Mouse (Mus musculus) midbrain, embryonic 13.5 days (tissue): ENCODE data around the gene Creb3. TPM values are rescaled to one million over a fixed set of nuclear protein-coding genes. Genes with fewer than 3 reads are reported as not detected.

Experiments
- ATAC-seq: fragments of 200-750 bp; cut with Nextera tagmentation; 2 replicates; pipeline ENCODE4 v1.8.0; 2017; ENCODE audit warnings: mild to moderate bottlenecking, moderate TSS enrichment, moderate library complexity
- H3K27ac ChIP-seq: fragments of 300-500 bp; sonication (generic); 2 replicates; pipeline ENCODE4 v1.5.1; 2015; ENCODE audit warnings: inconsistent platforms, mild to moderate bottlenecking, moderate library complexity
- H3K27me3 ChIP-seq: fragments of 300-500 bp; sonication (generic); 2 replicates; pipeline ENCODE4 v1.6.1; 2015; ENCODE audit warnings: mild to moderate bottlenecking, inconsistent platforms
- H3K36me3 ChIP-seq: fragments of 300-500 bp; sonication (generic); 2 replicates; pipeline ENCODE4 v1.6.1; 2015; ENCODE audit warnings: mild to moderate bottlenecking, inconsistent platforms
- H3K4me1 ChIP-seq: fragments of 300-500 bp; sonication (generic); replicated peaks from 2 replicates; pipeline ENCODE4 v1.6.1; 2015; ENCODE audit warnings: inconsistent platforms
- H3K4me2 ChIP-seq: fragments of 300-500 bp; sonication (generic); replicated peaks from 2 replicates; pipeline ENCODE4 v1.6.1; 2015; ENCODE audit warnings: moderate library complexity, mild to moderate bottlenecking, inconsistent platforms
- H3K4me3 ChIP-seq: fragments of 300-500 bp; sonication (generic); replicated peaks from 2 replicates; pipeline ENCODE4 v1.5.1; 2015; ENCODE audit warnings: mild to moderate bottlenecking, inconsistent platforms
- H3K9ac ChIP-seq: fragments of 300-500 bp; sonication (generic); replicated peaks from 2 replicates; pipeline ENCODE4 v1.6.1; 2015; ENCODE audit warnings: mild to moderate bottlenecking, inconsistent platforms
- H3K9me3 ChIP-seq: fragments of 300-500 bp; sonication (generic); 2 replicates; pipeline ENCODE4 v1.6.1; 2016; ENCODE audit warnings: mild to moderate bottlenecking, inconsistent platforms
- WGBS: fragments of 180-500 bp; shearing (Covaris S2); methylation state at CpG from one replicate; pipeline ENCODE4 v1.1.7; 2015; 5-methylcytosine and 5-hydroxymethylcytosine counted together
- polyA plus RNA-seq: library from polyadenylated mRNA; unstranded; fragments of >200 nt; fragmentation: Nextera tagmentation; extraction: Ambion mirVana; gene quantifications from 2 replicates; pipeline ENCODE4 v1.2.1, GENCODE M21; 2015

Gene Creb3
- polyA plus RNA-seq, 1 experiment from 2014 or later, result 80.4 TPM

- WGBS, result 73% methylated on average over 3 of the region's 3 CpGs
- H3K4me2 ChIP-seq, result no peak overlapping the region
- no peak overlapping the region for H3K9ac ChIP-seq
- no peaks in the 10 kb centered on the region for H3K9me3 ChIP-seq
- no peaks in the 10 kb centered on the region for H3K36me3 ChIP-seq
- no peaks in the 10 kb centered on the region for H3K27me3 ChIP-seq
- H3K27ac ChIP-seq, result no peak overlapping the region
- no peak overlapping the region for H3K4me3 ChIP-seq
- H3K4me1 ChIP-seq, result no peaks in the 10 kb centered on the region
- ATAC-seq, result no peak
Measured at GRCm38 (mm10) chr4:43613060-43613730, 51.1 kb downstream of the Creb3 start.

Other genes starting within 250 kb of the Creb3 start
- gene Rusc2, start 180.4 kb upstream of the Creb3 start, polyA plus RNA-seq, result 68.8 and 75.4 TPM in 2 replicates
- 0.30 and 0.83 TPM in 2 replicates for gene Fam166b, start 133.2 kb upstream of the Creb3 start, polyA plus RNA-seq
- 6.1 and 8.4 TPM in 2 replicates for gene Tesk1, start 120.4 kb upstream of the Creb3 start, polyA plus RNA-seq
- 4.1 and 4.7 TPM in 2 replicates for gene Cd72, start 107.7 kb upstream of the Creb3 start, polyA plus RNA-seq
- not detected in 2 replicates for gene Sit1, start 78.6 kb upstream of the Creb3 start, polyA plus RNA-seq
- 54.4 and 60.3 TPM in 2 replicates for gene Ccdc107, start 69.4 kb upstream of the Creb3 start, polyA plus RNA-seq
- gene Arhgef39, start 62.6 kb upstream of the Creb3 start, polyA plus RNA-seq, result 15.4 and 16.1 TPM in 2 replicates
- 0.19 and 0.27 TPM in 2 replicates for gene Car9, start 55.4 kb upstream of the Creb3 start, polyA plus RNA-seq
- 13.2 TPM in 2 replicates for gene Tpm2, start 38.6 kb upstream of the Creb3 start, polyA plus RNA-seq
- gene Tln1, start 359 bp downstream of the Creb3 start, polyA plus RNA-seq, result 59.8 and 67.0 TPM in 2 replicates
- 24.5 and 26.1 TPM in 2 replicates for gene Rgp1, start 16.4 kb downstream of the Creb3 start, polyA plus RNA-seq
- 53.8 and 58.4 TPM in 2 replicates for gene Gba2, start 16.5 kb downstream of the Creb3 start, polyA plus RNA-seq
- 0.77 and 2.1 TPM in 2 replicates for gene Msmp, start 22.2 kb downstream of the Creb3 start, polyA plus RNA-seq
- 13.8 and 14.7 TPM in 2 replicates for gene Npr2, start 69.6 kb downstream of the Creb3 start, polyA plus RNA-seq
- gene Spag8, start 91.3 kb downstream of the Creb3 start, polyA plus RNA-seq, result 5.5 and 5.6 TPM in 2 replicates
- 75.6 and 77.9 TPM in 2 replicates for gene Hint2, start 94.1 kb downstream of the Creb3 start, polyA plus RNA-seq
- 16.3 and 17.1 TPM in 2 replicates for gene Tmem8b, start 106.6 kb downstream of the Creb3 start, polyA plus RNA-seq
- 1.8 and 2.4 TPM in 2 replicates for gene Fam221b, start 106.8 kb downstream of the Creb3 start, polyA plus RNA-seq
- 0.08 TPM in 1 of 2 replicates, not detected in the other for gene Olfr70, start 138.5 kb downstream of the Creb3 start, polyA plus RNA-seq
- 0.08 and 0.10 TPM in 2 replicates for gene Olfr71, start 147.9 kb downstream of the Creb3 start, polyA plus RNA-seq
- gene Hrct1, start 164.9 kb downstream of the Creb3 start, polyA plus RNA-seq, result 0.13 and 0.35 TPM in 2 replicates
- 0.05 TPM in 1 of 2 replicates, not detected in the other for gene Spaar, start 167.7 kb downstream of the Creb3 start, polyA plus RNA-seq
- not detected in 2 replicates for gene Olfr159, start 208.7 kb downstream of the Creb3 start, polyA plus RNA-seq